8 mouse cellular contexts compared by ENCODE assay signal in the genomic region with DNA sequence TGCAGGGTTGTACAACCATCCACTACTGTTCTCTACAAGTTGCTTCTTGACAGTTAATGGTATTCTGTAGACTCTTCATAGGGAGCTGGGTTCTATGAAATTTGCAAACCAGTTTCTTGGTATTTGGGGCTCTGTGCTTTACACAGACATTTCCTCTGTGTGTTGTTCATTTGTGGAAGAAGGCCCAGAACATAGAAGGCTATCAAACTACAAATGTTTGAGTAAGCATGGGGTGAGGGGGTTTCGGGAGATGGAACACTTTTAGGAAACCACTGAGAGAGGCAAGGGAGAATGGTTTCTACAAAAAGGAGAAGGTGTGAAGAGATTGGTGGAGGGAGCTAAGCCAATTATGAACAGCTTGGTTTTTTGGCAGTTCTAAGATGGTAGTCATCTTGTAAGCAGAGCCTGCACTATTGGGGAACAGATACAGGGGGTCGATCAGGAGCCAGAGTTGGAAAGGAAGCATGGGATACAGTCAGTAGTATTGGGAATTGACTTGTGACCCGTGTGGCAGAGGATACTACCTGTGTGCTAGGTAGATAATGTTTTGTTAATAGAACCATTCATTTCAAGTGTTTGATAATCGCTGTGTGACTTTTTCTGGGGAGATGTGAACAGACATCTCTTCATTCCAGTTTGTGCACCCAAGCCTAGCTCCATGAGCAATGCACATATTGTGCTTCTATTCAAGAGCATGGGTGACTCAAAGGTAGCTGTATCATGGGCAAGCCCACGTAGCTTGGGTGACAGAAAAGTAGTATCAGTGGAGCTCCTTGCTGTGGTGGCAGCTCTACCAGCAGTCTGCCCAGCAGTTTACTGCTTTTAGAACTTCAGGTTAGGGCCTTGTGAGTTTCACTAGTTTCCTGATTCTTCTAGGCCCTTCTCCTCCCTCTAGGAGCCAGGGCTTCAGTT. TPM values are rescaled to one million over a fixed set of nuclear protein-coding genes. Genes with fewer than 3 reads are reported as not detected.
A peak's percentile ranks its signal among the peaks of the same experiment; 100 is the strongest.
DNase-seq lines count a peak whose midpoint lies in the region; ATAC-seq and TF ChIP-seq lines count a peak whose summit lies in the region.

No protein-coding gene starts in this region.

- 0 out of 2 replicates have a peak overlapping the region, but pooled peaks have one; percentile 93 for H3K9ac ChIP-seq in heart, embryonic 12.5 days
- no peak overlapping the region for H3K9ac ChIP-seq in embryonic facial prominence, embryonic 12.5 days
- H3K9ac ChIP-seq in limb, embryonic 11.5 days (ENCODE audit: low read length) = peak overlapping the region; percentile 79; the same call in 1 of the 2 replicates

- no peak for TF ChIP-seq CTCF in small intestine, adult 2 months (IDR thresholded peaks at IDR 0.05; ENCODE audit: extremely low read depth, insufficient read length, insufficient replicate concordance, low read depth, low read length)

- H3K4me1 ChIP-seq in heart, embryonic 12.5 days (replicated peaks) = peaks cover 14% of the 10 kb centered on the region
- H3K4me1 ChIP-seq in embryonic facial prominence, embryonic 12.5 days = peaks cover 12% of the 10 kb centered on the region; the same call in 1 of the 2 replicates
- H3K4me1 ChIP-seq in limb, embryonic 11.5 days (ENCODE audit: control insufficient read depth, insufficient read depth, low read length) = no peaks in the 10 kb centered on the region
- peaks cover 4% of the 10 kb centered on the region; the same call in 1 of the 2 replicates for H3K4me1 ChIP-seq in small intestine, adult 2 months (ENCODE audit: control insufficient read depth, insufficient read depth, insufficient read length, low read length)

- peak overlapping the region; percentile 73 for H3K4me3 ChIP-seq in heart, embryonic 12.5 days
- peak overlapping the region; percentile 80 for H3K4me3 ChIP-seq in embryonic facial prominence, embryonic 12.5 days
- peak overlapping the region; percentile 66 for H3K4me3 ChIP-seq in limb, embryonic 11.5 days (ENCODE audit: low read depth, low read length)
- peak overlapping the region; percentile 10; the same call in 1 of the 2 replicates for H3K4me3 ChIP-seq in small intestine, adult 2 months (ENCODE audit: low read depth, low read length)

- DNase-seq in heart, postnatal 25 days (ENCODE audit: low spot score) = no peak
- peak; percentile 19 for DNase-seq in CD4-positive helper T cell, adult 2 months (ENCODE audit: low read depth, low spot score)
- DNase-seq in limb, embryonic 11.5 days (ENCODE audit: low spot score) = no peak
- DNase-seq in urinary bladder, postnatal 4 days (ENCODE audit: low spot score in 2 of 2) = no peak
- DNase-seq in spleen, postnatal 10 days (ENCODE audit: low spot score in 2 of 2) = no peak

- peaks cover 4% of the 10 kb centered on the region for H3K36me3 ChIP-seq in heart, embryonic 12.5 days
- H3K36me3 ChIP-seq in embryonic facial prominence, embryonic 12.5 days = no peaks in the 10 kb centered on the region
- H3K36me3 ChIP-seq in limb, embryonic 11.5 days (ENCODE audit: control insufficient read depth, insufficient read depth, low read length) = no peaks in the 10 kb centered on the region
- H3K36me3 ChIP-seq in small intestine, adult 2 months (ENCODE audit: control insufficient read depth, insufficient read depth, low read length) = no peaks in the 10 kb centered on the region

- H3K4me2 ChIP-seq in heart, embryonic 12.5 days = peak overlapping the region; percentile 89
- peak overlapping the region; percentile 72 for H3K4me2 ChIP-seq in embryonic facial prominence, embryonic 12.5 days (replicated peaks)
- H3K4me2 ChIP-seq in limb, embryonic 11.5 days (ENCODE audit: low read depth, severe bottlenecking) = peak overlapping the region; percentile 60

- TF ChIP-seq POLR2A in small intestine, adult 2 months (IDR thresholded peaks at IDR 0.05; ENCODE audit: low read depth, low read length) = no peak

- no peaks in the 10 kb centered on the region for H3K9me3 ChIP-seq in heart, embryonic 12.5 days (replicated peaks)
- no peaks in the 10 kb centered on the region for H3K9me3 ChIP-seq in embryonic facial prominence, embryonic 12.5 days
- H3K9me3 ChIP-seq in limb, embryonic 11.5 days (ENCODE audit: control insufficient read depth, low read length) = no peaks in the 10 kb centered on the region

- no peak for ATAC-seq in heart, embryonic 12.5 days (ENCODE audit: insufficient number of reproducible peaks, low FRiP score)
- ATAC-seq in embryonic facial prominence, embryonic 12.5 days (ENCODE audit: insufficient number of reproducible peaks, insufficient read depth, low FRiP score, low TSS enrichment) = no peak
- no peak for ATAC-seq in limb, embryonic 11.5 days (ENCODE audit: insufficient number of reproducible peaks, low FRiP score, low TSS enrichment, low read depth)

- H3K27me3 ChIP-seq in heart, embryonic 12.5 days (replicated peaks) = no peaks in the 10 kb centered on the region
- H3K27me3 ChIP-seq in embryonic facial prominence, embryonic 12.5 days = no peaks in the 10 kb centered on the region
- no peaks in the 10 kb centered on the region for H3K27me3 ChIP-seq in limb, embryonic 11.5 days (ENCODE audit: control insufficient read depth, insufficient read depth, low read length)
- no peaks in the 10 kb centered on the region for H3K27me3 ChIP-seq in small intestine, adult 2 months (ENCODE audit: control insufficient read depth, insufficient read depth, low read length)

- intact Hi-C loops in heart, postnatal 25 days (cut with DNase I) = loop anchor here (10.0 kb wide), 1 partner anchor 377 kb away; the partner anchor contains the start of gene Tma16

- 47% methylated on average over 5 of the region's 5 CpGs for WGBS in heart, embryonic 12.5 days
- WGBS in embryonic facial prominence, embryonic 12.5 days = 61% methylated on average over 5 of the region's 5 CpGs
- 53% methylated on average over 5 of the region's 5 CpGs for WGBS in limb, embryonic 11.5 days
- WGBS in small intestine, adult 2 months = 59% methylated on average over 5 of the region's 5 CpGs

- no peak overlapping the region for H3K27ac ChIP-seq in heart, embryonic 12.5 days (ENCODE audit: poor library complexity, severe bottlenecking)
- no peak overlapping the region for H3K27ac ChIP-seq in embryonic facial prominence, embryonic 12.5 days
- H3K27ac ChIP-seq in limb, embryonic 11.5 days (replicated peaks; ENCODE audit: low read depth, low read length) = no peak overlapping the region
- H3K27ac ChIP-seq in small intestine, adult 2 months (ENCODE audit: insufficient read depth, low read depth, low read length) = no peak overlapping the region

RNA-seq across cellular contexts. Expression of gene Naf1, which starts 1.8 kb away (rescaled TPM):
- polyA plus RNA-seq in heart, embryonic 12.5 days (2016; fragmentation: Nextera tagmentation; extraction: Ambion mirVana) = 2.9 and 3.6 TPM in 2 replicates
- 1 to 10 TPM; 4.0 to 5.0 TPM for total RNA-seq in heart, postnatal 25 days (2021)
- polyA plus RNA-seq in embryonic facial prominence, embryonic 12.5 days (2016; fragmentation: Nextera tagmentation; extraction: Ambion mirVana) = 3.6 and 4.0 TPM in 2 replicates
- 4.9 and 5.7 TPM in 2 replicates for polyA plus RNA-seq in limb, embryonic 11.5 days (2014; fragmentation: Nextera tagmentation; extraction: Ambion mirVana)
- 1.8 and 2.1 TPM in 2 replicates for polyA plus RNA-seq in small intestine, adult 2 months (2012; rRNA removed)

Comparison
In these comparisons a context has a peak if more than half of its experiments do, and no peak if none do; other contexts are left out.
1. H3K4me3 ChIP-seq: peak in every context shown above with its lines; median percentile 80 in embryonic facial prominence, embryonic 12.5 days; 73 in heart, embryonic 12.5 days; 66 in limb, embryonic 11.5 days; 10 in small intestine, adult 2 months.